Mouse (Mus musculus): ENCODE data around the gene Olfr688. TPM values are rescaled to one million over a fixed set of nuclear protein-coding genes. Genes with fewer than 3 reads are reported as not detected.

The Olfr688 gene
- not detected for polyA plus RNA-seq (2021)

GRCm38 (mm10) chr7:105287795-105288194 is at the start of gene Olfr688:
Gene Olfr688 (plus strand): TSS chr7:105288095.
- no peak for ATAC-seq
- DNase-seq (ENCODE audit: low read depth, low spot score), result no peak
- no peak for TF ChIP-seq CTCF (IDR thresholded peaks at IDR 0.05)
- POLR2A ChIA-PET, result no interaction called here
- CTCF ChIA-PET, result no interaction called here
- in situ Hi-C loops (cut with MboI; ENCODE audit: low pct_unique_long_range_greater_than_20kb), result no loop called here
- H3K27me3 ChIP-seq, result no peaks in the 10 kb centered on the region

- ATAC-seq (no peak), DNase-seq (ENCODE audit: low read depth, low spot score) (no peak)
- CTCF ChIA-PET, result interaction anchor here (1.0 kb wide), 1 partner anchor 9 kb away, joined by 4 read pairs; no protein-coding TSS in a partner anchor
- no peaks in the 10 kb centered on the region for H3K27me3 ChIP-seq
- in situ Hi-C loops (cut with MboI; ENCODE audit: low pct_unique_long_range_greater_than_20kb), result no loop called here
- no peak for TF ChIP-seq CTCF (IDR thresholded peaks at IDR 0.05)
- POLR2A ChIA-PET, result no interaction called here
Measured at GRCm38 (mm10) chr7:105247671-105248070, 40.2 kb upstream of the Olfr688 start.

- CTCF ChIA-PET, result no interaction called here
- ATAC-seq (no peak), DNase-seq (ENCODE audit: low read depth, low spot score) (no peak)
Measured at GRCm38 (mm10) chr7:105248197-105248596, 39.7 kb upstream of the Olfr688 start.

GRCm38 (mm10) chr7:105256656-105257055 is 31.2 kb upstream of the Olfr688 start:
- in situ Hi-C loops (cut with MboI; ENCODE audit: low pct_unique_long_range_greater_than_20kb), result loop anchor here (5.0 kb wide), 1 partner anchor 266 kb away; no protein-coding TSS in a partner anchor
- ChIA-PET CTCF (interaction anchor here (0.9 to 1.4 kb wide), 3 partner anchors 9 to 270 kb away, joined by 3 to 4 read pairs (median 4); no protein-coding TSS in a partner anchor), POLR2A (no interaction called here)
- no peaks in the 10 kb centered on the region for H3K27me3 ChIP-seq
- peak; percentile 80 for TF ChIP-seq CTCF (IDR thresholded peaks at IDR 0.05)
- no peak for ATAC-seq
- DNase-seq (ENCODE audit: low read depth, low spot score), result no peak

More at GRCm38 (mm10) chr7:105248197-105248596, 39.7 kb upstream of the Olfr688 start:
- POLR2A ChIA-PET, result no interaction called here
- TF ChIP-seq CTCF (IDR thresholded peaks at IDR 0.05), result no peak
- in situ Hi-C loops (cut with MboI; ENCODE audit: low pct_unique_long_range_greater_than_20kb), result no loop called here
- H3K27me3 ChIP-seq, result no peaks in the 10 kb centered on the region

- ChIA-PET POLR2A (no interaction called here), CTCF (no interaction called here)
- no peak for TF ChIP-seq CTCF (IDR thresholded peaks at IDR 0.05)
- in situ Hi-C loops (cut with MboI; ENCODE audit: low pct_unique_long_range_greater_than_20kb), result no loop called here
- peaks cover 8% of the 10 kb centered on the region for H3K27me3 ChIP-seq
- DNase-seq (ENCODE audit: low read depth, low spot score) (no peak), ATAC-seq (no peak)
Measured at GRCm38 (mm10) chr7:105272426-105272825, 15.5 kb upstream of the Olfr688 start.

GRCm38 (mm10) chr7:105290051-105290450 is 2.2 kb downstream of the Olfr688 start:
- no peak for DNase-seq (ENCODE audit: low read depth, low spot score)

GRCm38 (mm10) chr7:105310865-105311264 is 23.0 kb downstream of the Olfr688 start, which contains the start of gene Olfr689:
Gene Olfr689 (plus strand): TSS chr7:105311165.
- peaks cover 8% of the 10 kb centered on the region for H3K27me3 ChIP-seq
- ATAC-seq (no peak), DNase-seq (ENCODE audit: low read depth, low spot score) (no peak)
- in situ Hi-C loops (cut with MboI; ENCODE audit: low pct_unique_long_range_greater_than_20kb), result no loop called here
- TF ChIP-seq CTCF (IDR thresholded peaks at IDR 0.05), result no peak
- POLR2A ChIA-PET, result no interaction called here
- CTCF ChIA-PET, result no interaction called here

More at GRCm38 (mm10) chr7:105290051-105290450, 2.2 kb downstream of the Olfr688 start:
- in situ Hi-C loops (cut with MboI; ENCODE audit: low pct_unique_long_range_greater_than_20kb), result no loop called here
- no peak for TF ChIP-seq CTCF (IDR thresholded peaks at IDR 0.05)
- CTCF ChIA-PET, result no interaction called here
- ATAC-seq, result no peak
- POLR2A ChIA-PET, result no interaction called here
- H3K27me3 ChIP-seq, result no peaks in the 10 kb centered on the region

- CTCF ChIA-PET, result no interaction called here
- in situ Hi-C loops (cut with MboI; ENCODE audit: low pct_unique_long_range_greater_than_20kb), result no loop called here
- POLR2A ChIA-PET, result no interaction called here
- no peaks in the 10 kb centered on the region for H3K27me3 ChIP-seq
- ATAC-seq, result no peak
- no peak for DNase-seq (ENCODE audit: low read depth, low spot score)
- TF ChIP-seq CTCF (IDR thresholded peaks at IDR 0.05), result no peak
Measured at GRCm38 (mm10) chr7:105325302-105325701, 37.4 kb downstream of the Olfr688 start.

GRCm38 (mm10) chr7:105334004-105334403 is 46.1 kb downstream of the Olfr688 start, which contains the start of gene Olfr690:
Gene Olfr690 (minus strand): TSS chr7:105334104.
- peaks cover 5% of the 10 kb centered on the region for H3K27me3 ChIP-seq
- in situ Hi-C loops (cut with MboI; ENCODE audit: low pct_unique_long_range_greater_than_20kb), result no loop called here
- ATAC-seq, result no peak
- no peak for TF ChIP-seq CTCF (IDR thresholded peaks at IDR 0.05)
- POLR2A ChIA-PET, result no interaction called here
- DNase-seq (ENCODE audit: low read depth, low spot score), result no peak
- CTCF ChIA-PET, result no interaction called here

Other genes with a start within 250 kb of the Olfr688 start
- not detected for gene Olfr677, start 236.7 kb upstream of the Olfr688 start, polyA plus RNA-seq (2021)
- gene Olfr678, start 223.6 kb upstream of the Olfr688 start, polyA plus RNA-seq (2021), result not detected
- gene Olfr679, start 206.9 kb upstream of the Olfr688 start, polyA plus RNA-seq (2021), result not detected
- not detected for gene Olfr680-ps1, start 195.3 kb upstream of the Olfr688 start, polyA plus RNA-seq (2021)
- not detected for gene Olfr681, start 171.3 kb upstream of the Olfr688 start, polyA plus RNA-seq (2021)
- not detected for gene Olfr683, start 141.1 kb upstream of the Olfr688 start, polyA plus RNA-seq (2021)
- gene Olfr684, start 124.4 kb upstream of the Olfr688 start, polyA plus RNA-seq (2021), result not detected
- gene Olfr685, start 102.1 kb upstream of the Olfr688 start, polyA plus RNA-seq (2021), result not detected
- gene Olfr686, start 80.6 kb upstream of the Olfr688 start, polyA plus RNA-seq (2021), result not detected
- 0.01 TPM for gene Olfr689, start 23.1 kb downstream of the Olfr688 start, polyA plus RNA-seq (2021)
- not detected for gene Olfr690, start 46.0 kb downstream of the Olfr688 start, polyA plus RNA-seq (2021)
- gene Olfr691, start 54.2 kb downstream of the Olfr688 start, polyA plus RNA-seq (2021), result not detected
- gene Olfr692, start 80.1 kb downstream of the Olfr688 start, polyA plus RNA-seq (2021), result not detected
- not detected for gene Gm5901, start 86.9 kb downstream of the Olfr688 start, polyA plus RNA-seq (2021)
- gene Fam160a2, start 112.0 kb downstream of the Olfr688 start, polyA plus RNA-seq (2021), result 24.4 TPM
- not detected for gene Cnga4, start 116.5 kb downstream of the Olfr688 start, polyA plus RNA-seq (2021)
- gene Cckbr, start 137.6 kb downstream of the Olfr688 start, polyA plus RNA-seq (2021), result not detected
- gene Cavin3, start 194.2 kb downstream of the Olfr688 start, polyA plus RNA-seq (2021), result 7.6 TPM

All from Patski (cell line).